Mouse (Mus musculus) hindbrain, embryonic 10.5 days (tissue): ENCODE measurements around the gene Dcp1a. TPM values are rescaled to one million over a fixed set of nuclear protein-coding genes. Genes with fewer than 3 reads are reported as not detected.

Source experiments
- DNase-seq: peaks from one replicate; pipeline ENCODE4 v3.0.0-alpha.2; 2017; ENCODE audit warnings: low spot score
- H3K27ac ChIP-seq: fragments of 300-500 bp; sonication (generic); 2 replicates; pipeline ENCODE4 v1.5.1; 2016; ENCODE audit warnings: mild to moderate bottlenecking, moderate library complexity
- H3K27me3 ChIP-seq: fragments of 300-500 bp; sonication (generic); 2 replicates; pipeline ENCODE4 v1.6.1; 2016; ENCODE audit warnings: mild to moderate bottlenecking; ENCODE audit not compliant: poor library complexity, insufficient read depth, severe bottlenecking
- H3K36me3 ChIP-seq: fragments of 300-500 bp; sonication (generic); 2 replicates; pipeline ENCODE4 v1.6.1; 2016; ENCODE audit warnings: mild to moderate bottlenecking, moderate library complexity
- H3K4me1 ChIP-seq: fragments of 300-500 bp; sonication (generic); replicated peaks from 2 replicates; pipeline ENCODE4 v1.6.1; 2016; ENCODE audit warnings: mild to moderate bottlenecking
- H3K4me3 ChIP-seq: fragments of 300-500 bp; sonication (generic); 2 replicates; pipeline ENCODE4 v1.5.1; 2016; ENCODE audit warnings: mild to moderate bottlenecking, moderate library complexity
- H3K9me3 ChIP-seq: fragments of 300-500 bp; sonication (generic); 2 replicates; pipeline ENCODE4 v1.6.1; 2016; ENCODE audit warnings: mild to moderate bottlenecking, moderate library complexity
- WGBS: fragments of 180-500 bp; shearing (Covaris S2); methylation state at CpG from one replicate; pipeline ENCODE4 v1.1.7; 2016; 5-methylcytosine and 5-hydroxymethylcytosine counted together
- polyA plus RNA-seq: library from polyadenylated mRNA; unstranded; fragments of >200 nt; fragmentation: Nextera tagmentation; extraction: Ambion mirVana; gene quantifications from 2 replicates; pipeline ENCODE4 v1.2.1, GENCODE M21; 2016

Gene Dcp1a
- 30.5 and 31.7 TPM in 2 replicates for polyA plus RNA-seq

GRCm38 (mm10) chr14:30479361-30479948, at the start of gene Dcp1a:
Gene Dcp1a (plus strand): TSS chr14:30479535.
- under 1% methylated on average over 39 of the region's 39 CpGs for WGBS
- H3K4me1 ChIP-seq: peaks cover 16% of the 10 kb centered on the region
- peak; percentile 96 for DNase-seq

GRCm38 (mm10) chr14:30429606-30430005, 49.7 kb upstream of the Dcp1a start:
- H3K27ac ChIP-seq: no peak overlapping the region
- 72% methylated on average over 9 of the region's 9 CpGs for WGBS
- DNase-seq: no peak
- H3K9me3 ChIP-seq: no peaks in the 10 kb centered on the region
- H3K4me1 ChIP-seq: peaks cover 28% of the 10 kb centered on the region
- H3K4me3 ChIP-seq: no peak overlapping the region
- no peaks in the 10 kb centered on the region for H3K27me3 ChIP-seq
- no peaks in the 10 kb centered on the region for H3K36me3 ChIP-seq

More at GRCm38 (mm10) chr14:30479361-30479948, at the start of gene Dcp1a:
- Histone ChIP-seq H3K27me3 (no peaks in the 10 kb centered on the region), H3K4me3 (peak within 1 kb of the TSS; percentile 95), H3K36me3 (peaks cover 29% of the 10 kb centered on the region), H3K27ac (peak within 1 kb of the TSS; percentile 95), H3K9me3 (no peaks in the 10 kb centered on the region)

GRCm38 (mm10) chr14:30430026-30430425, 49.3 kb upstream of the Dcp1a start:
- Histone ChIP-seq H3K4me3 (no peak overlapping the region), H3K4me1 (peaks cover 28% of the 10 kb centered on the region), H3K27ac (no peak overlapping the region), H3K27me3 (no peaks in the 10 kb centered on the region), H3K36me3 (no peaks in the 10 kb centered on the region), H3K9me3 (no peaks in the 10 kb centered on the region)
- 88% methylated on average over 9 of the region's 9 CpGs for WGBS
- DNase-seq: no peak

DNA sequence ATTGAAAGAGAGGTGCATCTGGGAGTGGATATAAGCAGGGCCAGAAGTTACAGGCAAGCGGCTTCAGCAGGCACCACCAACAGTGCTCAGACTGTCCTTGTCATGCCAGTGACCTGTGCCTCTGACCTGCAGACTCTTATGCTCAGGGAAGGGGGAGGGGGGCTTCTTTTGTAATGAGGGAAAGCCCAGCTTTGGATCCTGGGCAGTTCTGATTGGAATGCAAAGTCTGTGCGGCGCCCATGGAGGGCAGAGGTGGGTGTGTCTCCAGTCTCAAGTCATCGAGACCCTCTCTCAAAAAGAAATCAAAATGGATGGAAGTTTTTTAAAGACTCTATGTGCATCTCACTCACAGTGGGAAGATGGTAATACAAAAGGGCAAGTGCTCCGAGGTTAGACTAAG, 48.9 kb upstream of the Dcp1a start:
- no peaks in the 10 kb centered on the region for H3K27me3 ChIP-seq
- H3K27ac ChIP-seq: no peak overlapping the region
- 43% methylated on average over 5 of the region's 5 CpGs for WGBS
- H3K36me3 ChIP-seq: no peaks in the 10 kb centered on the region
- H3K9me3 ChIP-seq: no peaks in the 10 kb centered on the region
- peaks cover 26% of the 10 kb centered on the region for H3K4me1 ChIP-seq
- DNase-seq: no peak
- no peak overlapping the region for H3K4me3 ChIP-seq

- WGBS: 89% methylated on average over 5 of the region's 5 CpGs
- Histone ChIP-seq H3K4me3 (no peak overlapping the region), H3K36me3 (no peaks in the 10 kb centered on the region), H3K27ac (no peak overlapping the region), H3K9me3 (no peaks in the 10 kb centered on the region; the same call in 1 of the 2 replicates), H3K27me3 (no peaks in the 10 kb centered on the region), H3K4me1 (peaks cover 5% of the 10 kb centered on the region)
- no peak for DNase-seq
Observed at GRCm38 (mm10) chr14:30435316-30435715, 44.0 kb upstream of the Dcp1a start.

GRCm38 (mm10) chr14:30439915-30440314, 39.4 kb upstream of the Dcp1a start:
- WGBS: 81% methylated on average over 3 of the region's 3 CpGs
- Histone ChIP-seq H3K4me1 (no peaks in the 10 kb centered on the region), H3K9me3 (no peaks in the 10 kb centered on the region; the same call in 1 of the 2 replicates), H3K4me3 (no peak overlapping the region), H3K27ac (no peak overlapping the region), H3K27me3 (no peaks in the 10 kb centered on the region), H3K36me3 (no peaks in the 10 kb centered on the region)
- no peak for DNase-seq

- Histone ChIP-seq H3K4me3 (no peak overlapping the region), H3K4me1 (peaks cover 11% of the 10 kb centered on the region; the same call in 1 of the 2 replicates), H3K27ac (no peak overlapping the region), H3K9me3 (no peaks in the 10 kb centered on the region), H3K27me3 (peaks cover 19% of the 10 kb centered on the region; the same call in 1 of the 2 replicates), H3K36me3 (no peaks in the 10 kb centered on the region)
- DNase-seq: no peak
- 32% methylated on average over 13 of the region's 13 CpGs for WGBS
Observed at GRCm38 (mm10) chr14:30455801-30456595, 23.3 kb upstream of the Dcp1a start.

DNA sequence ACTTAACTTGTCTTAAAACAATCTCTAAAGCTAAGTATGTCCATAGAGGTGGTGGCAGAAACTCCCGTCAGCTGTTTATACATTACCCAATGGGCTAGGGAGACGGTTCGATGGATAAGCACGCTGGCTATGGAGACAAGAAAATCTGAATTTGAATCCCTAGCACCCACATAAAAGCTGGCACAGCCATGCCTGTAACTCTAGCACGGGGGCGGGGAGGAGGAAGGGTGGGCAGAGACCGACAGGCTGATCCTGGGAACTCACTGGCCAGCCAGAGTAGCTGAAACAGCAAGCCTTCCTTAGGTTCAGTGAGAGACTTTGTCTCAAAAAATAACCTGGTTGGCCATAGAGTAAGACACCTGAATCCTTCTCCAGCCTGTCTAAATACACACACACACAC, 21.9 kb upstream of the Dcp1a start:
- no peak for DNase-seq
- H3K4me1 ChIP-seq: peaks cover 11% of the 10 kb centered on the region; the same call in 1 of the 2 replicates
- WGBS: 64% methylated on average over 7 of the region's 7 CpGs
- no peaks in the 10 kb centered on the region for H3K36me3 ChIP-seq
- H3K27me3 ChIP-seq: peaks cover 19% of the 10 kb centered on the region; the same call in 1 of the 2 replicates
- no peaks in the 10 kb centered on the region for H3K9me3 ChIP-seq
- no peak overlapping the region for H3K4me3 ChIP-seq
- no peak overlapping the region for H3K27ac ChIP-seq

DNA sequence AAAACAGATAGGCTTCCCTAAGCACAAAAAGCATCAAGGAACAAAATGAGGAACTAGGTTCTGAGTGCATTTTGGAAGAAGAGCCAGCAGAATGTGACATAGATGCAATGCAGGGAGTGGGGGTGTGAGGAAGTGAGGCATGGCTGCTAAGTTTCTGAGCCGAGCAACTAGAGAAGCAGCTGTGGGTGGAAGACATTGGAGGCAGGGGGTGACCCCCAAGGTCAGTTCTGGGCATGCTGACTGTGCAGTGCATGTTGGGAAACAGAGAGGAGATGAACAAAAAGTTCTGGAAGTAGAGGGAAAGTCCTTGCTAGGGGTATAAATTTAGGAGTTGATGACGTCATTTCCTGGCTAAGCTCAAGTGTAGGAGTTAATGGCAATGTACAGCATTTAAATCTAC, 21.4 kb upstream of the Dcp1a start:
- Histone ChIP-seq H3K4me3 (no peak overlapping the region), H3K27me3 (peaks cover 19% of the 10 kb centered on the region; the same call in 1 of the 2 replicates), H3K27ac (no peak overlapping the region), H3K4me1 (peaks cover 11% of the 10 kb centered on the region; the same call in 1 of the 2 replicates), H3K36me3 (no peaks in the 10 kb centered on the region), H3K9me3 (no peaks in the 10 kb centered on the region)
- WGBS: 40% methylated on average over 2 of the region's 2 CpGs
- DNase-seq: no peak

GRCm38 (mm10) chr14:30458820-30459219, 20.5 kb upstream of the Dcp1a start:
- WGBS: 85% methylated on average over 3 of the region's 3 CpGs
- H3K4me1 ChIP-seq: peaks cover 11% of the 10 kb centered on the region; the same call in 1 of the 2 replicates
- no peaks in the 10 kb centered on the region for H3K36me3 ChIP-seq
- DNase-seq: no peak
- peaks cover 19% of the 10 kb centered on the region; the same call in 1 of the 2 replicates for H3K27me3 ChIP-seq
- no peak overlapping the region for H3K4me3 ChIP-seq
- no peak overlapping the region for H3K27ac ChIP-seq
- H3K9me3 ChIP-seq: no peaks in the 10 kb centered on the region

DNA sequence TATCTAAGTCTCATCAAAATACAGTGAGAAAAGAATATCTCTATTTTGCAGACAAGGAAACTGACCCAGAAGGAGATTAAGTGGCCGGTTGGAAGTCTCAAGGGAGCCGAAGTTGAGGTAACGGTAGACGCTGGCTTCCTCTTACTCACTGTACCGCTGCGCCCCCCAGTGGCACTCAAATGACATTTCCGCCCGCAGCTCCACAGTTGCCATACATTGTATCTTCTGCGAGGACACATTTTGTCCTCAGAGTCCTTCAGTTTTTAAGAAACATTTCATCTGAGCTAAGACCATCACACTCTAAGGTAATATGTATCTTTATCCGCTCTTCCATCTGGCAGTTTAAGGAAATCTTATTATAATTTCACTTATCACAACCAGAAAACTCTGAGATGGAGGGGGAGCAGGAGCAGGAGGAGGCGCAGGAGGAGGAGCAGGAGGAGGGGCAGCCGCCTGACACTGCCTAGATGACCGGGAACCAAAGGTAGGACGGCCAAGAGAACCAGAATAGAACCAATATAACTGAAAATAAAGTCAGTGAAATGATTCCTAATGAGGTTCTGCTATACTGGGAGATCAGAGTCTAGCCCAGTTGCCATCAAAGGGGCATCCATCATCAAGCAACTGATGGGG, 19.3 kb upstream of the Dcp1a start:
- WGBS: 4% methylated on average over 14 of the region's 14 CpGs

GRCm38 (mm10) chr14:30463312-30463711, 16.0 kb upstream of the Dcp1a start:
- H3K27ac ChIP-seq: no peak overlapping the region
- no peak for DNase-seq
- no peaks in the 10 kb centered on the region for H3K4me1 ChIP-seq
- no peaks in the 10 kb centered on the region for H3K9me3 ChIP-seq
- H3K27me3 ChIP-seq: peaks cover 10% of the 10 kb centered on the region; the same call in 1 of the 2 replicates
- WGBS: 90% methylated on average over 4 of the region's 4 CpGs
- no peak overlapping the region for H3K4me3 ChIP-seq
- no peaks in the 10 kb centered on the region for H3K36me3 ChIP-seq

More for the DNA sequence above, 19.3 kb upstream of the Dcp1a start:
- Histone ChIP-seq H3K27me3 (peaks cover 19% of the 10 kb centered on the region; the same call in 1 of the 2 replicates), H3K4me1 (peaks cover 11% of the 10 kb centered on the region; the same call in 1 of the 2 replicates), H3K9me3 (no peaks in the 10 kb centered on the region), H3K36me3 (no peaks in the 10 kb centered on the region), H3K4me3 (no peak overlapping the region), H3K27ac (no peak overlapping the region)
- peak; percentile 65 for DNase-seq
